Mouse (Mus musculus): ENCODE results near the gene Tapbp. TPM values are rescaled to one million over a fixed set of nuclear protein-coding genes. Genes with fewer than 3 reads are reported as not detected.
"Not testable (repeated sequence)": the region's sequence is repeated elsewhere in the genome, so short reads cannot be mapped to it uniquely, and the experiment has no call there.

Gene Tapbp
- total RNA-seq, 4 experiments from 2014 or later, result 195 to 259 (median 213) TPM

DNA sequence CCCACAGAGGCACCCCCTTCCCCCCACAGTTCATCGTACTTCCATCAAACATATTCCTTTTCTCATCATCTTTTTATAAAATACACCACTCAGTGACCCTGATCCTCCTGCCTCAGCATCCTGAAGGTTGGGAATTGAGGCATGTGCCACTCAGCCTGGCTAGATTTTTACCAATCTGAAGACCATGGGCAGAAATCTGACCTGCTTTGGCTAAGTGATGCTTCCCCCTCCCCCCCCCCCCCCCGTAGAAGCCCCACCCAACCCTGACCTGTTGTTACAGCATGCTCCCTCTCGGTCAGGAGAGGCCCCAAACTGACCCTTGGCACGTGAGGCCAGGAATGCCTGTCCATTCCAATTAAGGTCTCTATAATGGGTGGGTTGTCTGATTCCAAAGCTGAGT is 10.9 kb upstream of the Tapbp start, which contains the start of gene Platr17:
Gene Platr17, plus strand, starts transcription at position 301 of the 400 bp plus-strand sequence.
- not testable (repeated sequence) for DNase-seq

DNA sequence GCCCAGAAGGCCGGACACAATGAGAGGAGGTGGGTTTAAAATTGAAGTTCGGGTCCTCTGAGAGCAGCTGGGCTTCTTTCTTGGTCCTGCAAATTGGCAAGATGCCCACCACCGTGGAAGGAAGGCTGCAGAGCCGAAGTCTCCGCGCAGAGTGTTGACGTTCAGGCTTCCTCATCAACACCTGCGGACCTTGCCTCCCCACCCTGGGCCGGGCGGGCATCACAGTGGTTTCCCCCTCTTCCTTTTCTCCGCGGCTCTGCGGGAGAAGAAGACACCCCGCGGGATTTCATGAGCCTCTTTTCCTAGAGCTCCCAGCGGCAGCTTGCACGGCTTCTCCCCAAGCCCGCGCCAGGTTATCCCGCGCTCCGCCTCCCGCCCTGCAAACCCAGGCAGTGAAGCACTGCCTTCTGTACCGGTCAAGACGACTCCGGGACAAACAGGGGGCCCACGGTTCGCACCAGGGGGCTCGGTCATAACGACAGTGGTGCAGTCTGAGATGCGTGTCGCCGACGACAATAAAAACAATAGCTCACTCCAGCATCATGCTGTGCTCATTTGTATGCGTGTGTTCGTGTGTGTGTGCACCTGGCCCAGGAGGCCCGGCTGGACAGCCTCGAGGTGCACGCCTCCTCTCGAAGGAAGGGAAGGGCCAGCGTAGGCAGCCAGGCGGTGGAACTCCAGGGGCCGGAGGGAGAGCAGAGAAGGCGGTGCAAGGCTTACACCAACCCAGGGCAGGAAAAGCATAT is 7.2 kb upstream of the Tapbp start:
- DNase-seq, result no peak

DNA sequence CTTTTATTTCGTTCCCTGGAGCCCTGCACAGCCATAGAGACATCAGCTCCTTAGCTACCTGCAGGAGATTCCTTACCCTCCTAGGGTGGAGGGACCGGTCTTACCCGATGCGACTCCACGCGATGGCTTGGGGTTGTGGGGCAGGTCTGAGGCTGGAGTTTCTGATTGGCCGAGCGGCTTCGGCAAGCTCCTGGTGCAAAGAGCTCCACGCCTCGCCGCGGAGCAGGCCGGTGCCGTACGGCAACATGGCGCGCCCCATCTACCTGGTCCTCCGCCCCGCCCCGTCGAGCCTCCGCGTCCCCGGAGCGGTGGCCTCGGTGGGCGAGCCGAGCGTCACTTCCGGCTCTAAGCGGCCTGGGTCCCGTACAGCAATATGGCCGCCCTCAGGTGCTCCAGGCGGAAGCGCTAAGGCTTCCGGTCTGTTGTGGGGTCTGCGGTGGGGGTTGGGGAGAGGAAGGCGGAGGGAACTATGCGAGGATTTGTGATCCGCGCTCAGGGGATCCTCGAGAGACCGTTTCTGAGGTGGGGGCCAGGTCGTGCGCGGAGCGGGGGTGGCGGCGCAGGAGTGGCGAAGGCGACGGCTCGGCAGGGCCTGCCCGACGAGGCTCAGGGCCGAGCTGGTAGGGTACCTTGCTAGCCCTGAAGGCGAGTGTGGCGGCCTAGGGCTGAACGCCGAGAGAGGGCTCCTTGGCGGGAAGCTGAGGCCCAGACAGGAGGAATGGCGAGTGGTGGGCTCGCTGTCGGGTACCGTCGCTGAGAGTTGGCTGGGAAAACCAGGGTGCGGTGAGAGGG is 6.4 kb upstream of the Tapbp start, which contains the start of gene Daxx:
Gene Daxx, plus strand, starts transcription at position 338 of the 792 bp plus-strand sequence.
- DNase-seq, result peak; percentile 98

DNA sequence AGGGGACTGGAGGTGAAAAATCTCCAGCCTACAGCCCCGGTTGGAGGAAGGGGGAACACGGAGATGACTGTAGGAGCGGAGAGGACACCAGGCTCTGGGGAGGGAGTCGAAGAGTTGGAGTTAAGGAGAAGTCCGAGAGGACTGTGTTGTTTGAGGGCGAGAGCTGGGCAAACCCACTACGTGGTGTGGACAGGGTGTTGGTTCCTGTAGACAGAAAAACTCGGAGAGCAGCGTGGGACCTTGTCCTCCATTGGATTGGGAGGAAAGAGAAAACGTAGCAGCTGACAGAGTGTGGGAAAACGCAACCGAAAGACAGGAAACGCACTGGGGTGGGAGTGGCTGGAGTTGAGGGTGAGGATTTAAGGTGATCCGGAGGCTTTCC is 5.8 kb upstream of the Tapbp start:
- DNase-seq, result peak; percentile 66

DNA sequence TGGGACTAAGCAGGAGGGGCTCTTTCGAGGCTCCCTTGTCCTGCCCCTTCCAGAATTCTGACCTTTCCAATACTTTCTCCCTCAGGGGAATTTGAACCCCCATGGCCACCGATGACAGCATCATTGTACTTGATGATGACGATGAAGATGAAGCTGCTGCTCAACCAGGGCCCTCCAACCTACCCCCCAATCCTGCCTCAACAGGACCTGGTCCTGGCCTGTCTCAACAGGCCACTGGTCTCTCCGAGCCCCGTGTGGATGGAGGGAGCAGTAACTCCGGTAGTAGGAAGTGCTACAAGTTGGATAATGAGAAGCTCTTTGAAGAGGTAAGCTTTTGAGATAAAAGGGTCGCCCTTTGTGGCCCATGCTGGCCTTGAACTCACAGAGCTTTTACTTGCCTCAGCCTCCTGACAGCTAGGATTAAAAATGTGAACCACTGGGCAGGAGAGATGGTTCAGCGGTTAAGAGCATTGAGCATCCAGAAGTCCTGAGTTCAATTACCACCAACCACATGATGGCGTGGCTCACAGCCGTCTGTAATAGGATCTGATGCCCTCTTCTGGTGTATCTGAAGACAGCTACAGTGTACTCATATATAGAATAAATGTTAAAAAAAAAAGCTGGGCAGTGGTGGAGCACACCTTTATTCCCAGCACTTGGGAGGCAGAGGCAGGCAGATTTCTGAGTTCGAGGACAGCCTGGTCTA is 5.2 kb upstream of the Tapbp start:
- DNase-seq, result no peak

DNA sequence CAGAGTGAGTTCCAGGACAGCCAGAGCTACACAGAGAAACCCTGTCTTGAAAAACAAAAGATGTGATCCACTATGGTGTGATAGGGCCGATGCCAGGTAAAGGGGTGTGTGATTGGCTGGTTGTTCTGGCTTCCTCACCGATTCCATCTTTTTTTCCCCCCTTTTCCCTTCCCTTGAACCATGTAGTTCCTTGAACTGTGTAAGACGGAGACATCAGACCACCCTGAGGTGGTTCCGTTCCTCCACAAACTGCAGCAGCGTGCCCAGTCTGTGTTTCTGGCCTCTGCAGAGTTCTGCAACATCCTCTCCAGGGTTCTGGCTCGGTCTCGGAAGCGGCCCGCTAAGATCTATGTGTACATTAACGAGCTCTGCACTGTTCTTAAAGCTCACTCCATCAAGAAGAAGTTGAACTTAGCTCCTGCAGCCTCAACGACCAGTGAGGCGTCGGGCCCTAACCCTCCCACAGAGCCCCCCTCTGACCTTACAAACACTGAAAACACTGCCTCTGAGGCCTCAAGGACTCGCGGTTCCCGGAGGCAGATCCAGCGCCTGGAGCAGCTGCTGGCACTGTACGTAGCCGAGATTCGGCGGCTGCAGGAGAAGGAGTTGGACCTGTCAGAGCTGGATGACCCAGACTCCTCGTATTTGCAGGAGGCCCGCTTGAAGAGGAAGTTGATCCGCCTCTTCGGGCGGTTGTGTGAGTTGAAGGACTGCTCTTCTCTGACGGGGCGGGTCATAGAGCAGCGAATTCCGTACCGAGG is 4.5 kb upstream of the Tapbp start:
- DNase-seq, result no peak

DNA sequence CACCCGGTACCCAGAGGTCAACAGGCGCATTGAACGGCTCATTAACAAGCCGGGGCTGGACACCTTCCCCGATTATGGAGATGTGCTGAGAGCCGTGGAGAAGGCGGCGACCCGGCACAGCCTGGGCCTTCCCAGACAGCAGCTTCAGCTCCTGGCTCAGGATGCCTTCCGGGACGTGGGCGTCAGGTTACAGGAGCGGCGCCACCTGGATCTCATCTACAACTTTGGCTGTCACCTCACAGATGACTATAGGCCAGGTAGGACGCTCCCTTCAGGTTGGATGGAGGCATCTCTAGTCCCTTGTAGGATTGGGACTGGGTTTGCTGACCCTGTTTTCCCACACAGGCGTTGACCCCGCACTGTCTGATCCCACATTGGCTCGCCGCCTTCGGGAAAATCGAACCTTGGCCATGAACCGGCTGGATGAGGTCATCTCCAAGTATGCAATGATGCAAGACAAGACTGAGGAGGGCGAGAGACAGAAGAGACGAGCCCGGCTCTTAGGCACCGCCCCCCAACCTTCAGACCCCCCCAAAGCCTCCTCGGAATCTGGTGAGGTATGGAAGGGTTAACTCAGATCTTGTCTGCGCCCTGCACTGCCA is 3.8 kb upstream of the Tapbp start:
- no peak for DNase-seq

DNA sequence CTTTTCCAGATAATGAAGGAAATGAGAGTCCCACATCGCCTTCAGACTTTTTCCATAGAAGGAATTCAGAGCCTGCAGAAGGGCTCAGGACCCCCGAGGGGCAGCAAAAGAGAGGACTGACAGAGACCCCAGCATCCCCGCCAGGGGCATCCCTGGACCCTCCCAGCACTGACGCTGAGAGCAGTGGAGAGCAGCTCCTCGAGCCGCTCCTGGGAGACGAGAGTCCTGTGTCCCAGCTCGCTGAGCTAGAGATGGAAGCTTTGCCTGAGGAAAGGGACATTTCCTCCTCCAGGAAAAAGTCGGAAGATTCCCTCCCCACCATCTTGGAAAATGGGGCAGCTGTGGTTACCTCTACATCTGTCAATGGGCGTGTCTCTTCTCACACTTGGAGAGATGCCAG is 2.4 kb upstream of the Tapbp start:
- DNase-seq, result no peak

DNA sequence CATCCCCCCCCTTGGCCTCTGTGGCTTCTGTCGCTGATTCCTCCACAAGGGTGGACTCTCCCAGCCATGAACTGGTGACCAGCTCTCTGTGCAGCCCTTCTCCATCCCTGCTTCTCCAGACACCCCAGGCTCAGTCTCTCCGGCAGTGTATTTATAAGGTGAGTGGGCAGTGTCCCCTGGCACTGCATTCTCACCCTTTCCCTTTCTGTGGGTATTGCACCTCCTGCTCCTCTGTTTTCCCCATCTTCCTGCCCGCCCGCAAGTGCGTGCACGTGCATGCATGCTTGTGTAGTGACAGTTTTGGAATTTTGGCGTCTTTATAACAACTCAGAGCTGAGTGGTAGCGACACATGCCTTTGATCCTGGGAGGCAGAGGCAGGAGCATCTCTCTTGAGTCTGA is 1.8 kb upstream of the Tapbp start:
- DNase-seq, result no peak

DNA sequence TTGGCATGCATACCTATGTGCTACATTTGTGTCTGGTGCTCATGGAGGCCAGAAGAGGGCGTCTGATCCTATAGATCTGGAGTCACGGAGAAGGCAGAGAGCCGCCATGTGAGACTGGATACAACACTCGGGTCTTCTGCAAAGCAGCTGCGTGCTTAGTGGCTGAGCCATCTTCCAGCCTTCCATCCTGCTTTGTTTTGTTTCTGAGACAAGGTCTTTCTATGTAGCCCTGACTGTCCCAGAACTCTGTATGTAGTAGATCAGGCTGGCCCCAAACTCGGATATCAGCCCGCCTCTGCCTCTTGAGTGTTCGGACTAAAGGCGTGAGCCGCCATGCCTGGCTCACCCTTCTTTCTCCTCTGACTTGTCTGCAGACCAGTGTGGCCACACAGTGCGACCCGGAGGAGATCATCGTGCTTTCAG is 719 bp upstream of the Tapbp start:
- no peak for DNase-seq

DNA sequence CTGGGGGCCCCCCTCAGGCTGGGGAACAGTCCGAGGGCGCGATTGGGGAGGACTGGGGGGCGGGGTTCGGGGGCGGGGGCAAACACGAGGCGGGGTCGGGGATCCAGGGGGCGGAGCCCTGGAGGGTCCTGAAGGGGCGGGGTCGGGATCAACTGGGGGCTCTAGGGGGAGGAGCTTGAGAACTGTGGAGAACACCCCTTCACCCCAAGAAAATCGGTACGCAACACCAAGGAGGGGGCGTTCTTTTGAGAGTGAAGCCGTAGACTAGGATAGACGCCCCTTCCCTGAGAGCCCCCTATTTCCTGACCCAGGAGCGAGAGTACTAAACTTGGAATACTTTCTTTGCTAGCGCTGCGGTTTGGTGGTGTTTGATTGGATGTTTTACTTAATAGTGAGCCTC is 595 bp downstream of the Tapbp start:
- no peak for DNase-seq

DNA sequence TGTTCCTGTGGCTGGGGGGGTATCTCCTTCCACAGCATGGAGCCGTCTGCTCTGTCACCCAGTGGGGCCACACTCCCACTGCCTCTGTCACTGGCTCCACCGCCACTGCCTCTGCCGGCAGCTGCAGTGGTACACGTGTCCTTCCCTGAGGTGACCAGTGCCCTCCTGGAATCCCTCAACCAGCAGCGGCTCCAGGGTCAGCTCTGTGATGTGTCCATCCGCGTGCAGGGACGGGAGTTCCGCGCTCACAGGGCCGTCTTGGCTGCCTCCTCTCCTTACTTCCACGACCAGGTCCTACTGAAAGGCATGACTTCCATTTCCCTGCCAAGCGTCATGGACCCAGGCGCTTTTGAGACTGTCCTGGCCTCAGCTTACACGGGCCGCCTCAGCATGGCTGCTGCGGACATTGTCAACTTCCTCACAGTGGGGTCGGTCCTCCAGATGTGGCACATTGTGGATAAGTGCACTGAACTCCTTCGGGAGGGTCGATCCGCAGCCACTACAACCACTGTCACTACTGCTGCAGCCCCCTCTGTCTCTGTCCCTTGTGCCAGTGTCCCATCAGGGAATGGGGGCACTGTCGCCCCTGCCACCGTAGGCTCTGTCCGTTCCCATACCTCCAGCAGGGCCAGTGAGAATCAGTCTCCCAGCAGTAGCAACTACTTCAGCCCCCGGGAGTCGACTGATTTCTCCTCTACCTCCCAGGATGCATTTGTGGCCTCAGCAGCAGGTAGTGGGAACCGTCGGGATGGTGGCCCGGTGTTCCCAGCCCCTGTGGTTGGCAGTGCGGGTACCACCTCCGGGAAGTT is 1.4 kb downstream of the Tapbp start:
- peak; percentile 55 for DNase-seq

DNA sequence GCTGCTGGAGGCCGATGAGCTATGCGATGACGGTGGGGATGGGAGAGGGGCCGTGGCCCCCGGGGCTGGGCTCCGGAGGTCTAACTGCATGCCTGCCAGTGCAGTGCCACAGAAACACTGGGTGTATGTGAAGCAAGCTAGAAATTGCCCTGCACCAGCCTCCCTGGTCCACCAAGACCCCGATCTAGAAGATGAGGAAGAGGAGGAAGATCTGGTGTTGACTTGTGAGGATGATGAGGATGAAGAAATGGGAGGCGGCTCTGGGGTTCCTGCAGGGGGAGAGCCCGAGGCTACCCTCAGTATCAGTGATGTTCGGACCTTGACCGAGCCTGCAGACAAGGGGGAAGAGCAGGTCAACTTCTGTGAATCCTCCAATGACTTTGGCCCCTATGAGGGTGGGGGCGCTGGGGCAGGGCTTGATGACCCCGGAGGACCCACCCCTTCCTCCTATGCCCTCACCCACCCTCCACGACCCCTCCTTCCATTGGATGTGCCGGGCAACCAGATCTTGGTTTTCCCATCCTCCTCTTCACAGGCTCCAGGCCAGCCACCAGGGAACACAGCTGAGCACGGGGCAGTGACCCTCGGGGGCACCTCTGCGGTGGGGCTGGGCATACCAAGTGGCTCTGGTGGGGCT is 2.1 kb downstream of the Tapbp start:
- DNase-seq, result no peak

DNA sequence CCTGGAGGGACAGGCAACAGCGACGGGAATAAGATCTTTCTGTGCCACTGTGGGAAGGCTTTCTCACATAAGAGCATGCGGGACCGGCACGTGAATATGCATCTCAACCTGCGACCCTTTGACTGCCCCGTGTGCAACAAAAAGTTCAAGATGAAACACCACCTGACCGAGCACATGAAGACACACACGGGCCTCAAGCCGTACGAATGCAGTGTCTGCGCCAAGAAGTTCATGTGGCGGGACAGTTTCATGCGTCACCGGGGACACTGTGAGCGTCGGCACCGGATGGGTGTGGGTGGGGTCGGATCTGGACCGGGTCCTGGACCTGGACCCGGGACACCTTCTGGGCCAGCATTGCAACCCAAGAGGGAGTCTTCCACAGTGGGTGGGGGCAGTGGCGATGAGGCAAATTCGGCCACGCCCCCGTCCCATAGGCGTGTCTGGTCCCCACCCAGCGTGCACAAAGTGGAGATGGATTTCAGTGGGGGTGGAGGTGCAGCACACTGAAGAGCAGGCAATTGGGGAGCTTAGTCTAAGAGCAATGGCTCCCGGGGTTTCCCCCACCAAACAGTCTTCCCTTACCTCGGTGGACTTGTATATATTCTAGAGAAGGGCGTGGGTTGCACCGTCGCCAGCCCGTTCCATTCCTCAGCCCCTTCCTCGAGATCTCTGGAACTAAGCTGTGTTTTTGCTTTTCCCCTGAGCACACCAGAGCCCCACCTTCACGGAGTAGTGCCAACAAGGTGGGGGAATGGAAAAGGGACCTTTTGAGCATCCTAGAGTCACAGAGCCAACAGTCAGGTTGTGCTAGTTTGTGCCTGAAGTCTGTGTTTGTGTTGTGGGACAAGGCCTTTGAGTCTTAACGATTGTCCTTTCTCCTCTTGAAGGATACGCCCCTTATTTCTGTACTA is 2.8 kb downstream of the Tapbp start:
- DNase-seq, result no peak

DNA sequence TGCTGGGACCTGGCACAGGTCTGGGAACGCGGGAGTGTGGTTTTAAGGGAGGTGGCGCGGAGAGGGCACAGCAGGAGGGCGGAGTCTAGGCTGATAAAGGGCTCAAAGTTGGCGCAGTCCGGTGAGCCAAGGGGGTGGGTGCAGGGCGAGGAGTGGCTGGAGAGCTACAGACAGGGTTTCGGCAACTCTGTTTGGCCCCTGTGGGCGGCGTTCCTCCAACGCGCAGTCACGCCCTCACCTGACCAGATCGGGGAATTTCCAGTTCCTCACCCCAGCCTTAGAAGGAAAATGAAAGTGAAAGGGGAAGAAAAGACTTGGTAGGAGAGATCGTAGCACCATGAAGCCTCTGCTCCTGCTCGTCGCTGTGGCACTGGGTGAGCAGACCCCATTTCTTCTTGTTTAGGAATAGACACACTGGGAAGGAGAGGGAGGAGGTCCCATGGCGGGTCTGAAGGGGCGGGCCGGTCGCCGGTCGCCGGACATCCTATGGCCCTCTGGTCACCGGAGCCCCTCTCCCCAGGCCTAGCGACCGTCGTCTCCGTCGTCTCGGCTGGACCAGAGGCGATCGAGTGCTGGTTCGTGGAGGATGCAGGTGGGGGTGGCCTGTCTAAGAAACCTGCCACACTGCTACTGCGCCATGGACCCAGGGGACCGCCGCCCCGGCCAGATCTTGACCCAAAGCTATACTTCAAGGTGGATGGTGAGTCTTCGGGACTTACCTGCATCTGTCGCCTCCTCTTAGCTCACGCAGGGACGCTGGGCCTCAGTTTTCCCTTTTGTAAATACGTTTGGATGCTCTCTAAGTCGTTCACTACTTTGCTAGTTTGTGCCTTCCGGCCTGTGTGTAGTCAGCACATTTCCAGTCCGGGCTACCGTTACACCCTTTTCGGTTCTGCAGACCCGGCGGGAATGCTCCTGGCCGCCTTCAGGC is 3.9 kb downstream of the Tapbp start:
- DNase-seq, result peak; percentile 90

DNA sequence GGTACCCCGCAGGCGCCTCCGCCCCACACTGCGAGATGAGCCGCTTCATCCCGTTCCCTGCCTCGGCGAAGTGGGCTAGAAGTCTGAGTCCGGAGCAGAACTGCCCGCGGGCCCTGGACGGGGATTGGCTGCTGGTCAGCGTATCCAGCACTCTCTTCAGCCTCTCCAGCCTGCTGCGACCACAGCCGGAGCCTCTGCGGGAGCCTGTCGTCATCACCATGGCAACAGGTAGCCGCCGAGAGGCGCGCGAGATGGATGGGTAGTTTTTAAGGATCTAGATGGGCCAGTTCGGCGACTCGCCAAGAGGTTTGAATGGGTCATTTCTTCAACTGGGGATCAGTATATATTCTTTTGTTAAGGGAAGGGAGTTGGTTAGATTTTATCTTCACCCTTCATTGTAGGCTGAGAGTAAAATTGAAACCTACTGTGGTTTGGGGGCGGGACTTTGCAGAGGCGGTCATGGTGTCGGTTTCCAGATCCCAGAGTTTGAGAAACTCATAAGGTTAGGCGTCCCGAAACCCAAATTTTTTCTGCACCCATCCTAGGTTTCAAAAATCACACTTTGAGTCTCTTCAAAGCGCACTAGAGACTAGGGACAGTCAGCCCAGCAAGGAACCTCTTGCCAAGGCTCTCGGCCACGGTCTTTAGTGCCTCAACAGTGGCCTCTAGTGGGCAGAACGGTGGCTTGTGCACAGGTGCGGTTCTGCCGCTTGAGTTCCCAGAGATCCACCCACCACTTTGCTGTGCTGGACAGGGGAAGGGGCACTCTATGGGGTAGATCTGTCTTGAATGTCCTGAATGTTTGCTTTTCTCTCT is 4.8 kb downstream of the Tapbp start:
- peak; percentile 79 for DNase-seq

DNA sequence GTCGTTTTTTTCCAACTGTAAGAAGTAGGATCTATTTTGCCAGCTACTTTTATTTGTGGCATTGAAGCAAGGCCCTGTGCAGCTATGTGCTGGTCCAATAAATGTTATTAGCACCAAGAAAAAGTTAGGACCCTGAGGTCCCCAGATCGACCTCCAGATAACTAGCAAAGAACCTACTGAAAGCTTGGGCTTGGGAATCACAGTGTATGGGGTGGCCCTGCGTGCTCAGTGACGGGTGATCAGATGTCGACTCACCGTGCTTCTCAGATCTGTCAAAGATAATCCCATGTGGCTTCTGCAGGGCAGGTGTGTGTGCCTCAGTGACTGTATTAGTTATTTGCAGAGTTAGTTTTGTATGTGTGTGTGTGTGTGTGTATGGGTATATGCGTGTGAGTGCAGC is 5.7 kb downstream of the Tapbp start:
- no peak for DNase-seq
